Mouse (Mus musculus) E14TG2a.4 (cell line): ENCODE measurements around the gene Hoxb3.

Source experiments
- H3K27me3 ChIP-seq: 2 replicates; pipeline ENCODE4 v1.6.1; 2014; ENCODE audit warnings: low read length, control low read depth; ENCODE audit not compliant: insufficient read depth
- H3K36me3 ChIP-seq: 2 replicates; pipeline ENCODE4 v1.6.1; 2014; ENCODE audit warnings: low read length, control low read depth; ENCODE audit not compliant: insufficient read depth
- H3K4me1 ChIP-seq: replicated peaks from 2 replicates; pipeline ENCODE4 v1.6.1; 2014; ENCODE audit warnings: low read depth, low read length, control low read depth
- H3K4me3 ChIP-seq: replicated peaks from 2 replicates; pipeline ENCODE4 v1.5.1; 2014; ENCODE audit warnings: mild to moderate bottlenecking, low read length
- H3K9me3 ChIP-seq: 2 replicates; pipeline ENCODE4 v1.6.1; 2014; ENCODE audit warnings: low read length, control low read depth
- CTCF ChIP-seq: conservative IDR thresholded peaks from 2 replicates; pipeline ENCODE4 v1.5.1; 2014; ENCODE audit warnings: low read length
- NANOG ChIP-seq: IDR thresholded peaks from 2 replicates; pipeline ENCODE4 v1.6.1; 2014; ENCODE audit warnings: borderline replicate concordance, low read length, mixed read lengths
- POU5F1 ChIP-seq: IDR thresholded peaks from 2 replicates; pipeline ENCODE4 v1.6.1; 2014; ENCODE audit warnings: low read length, borderline replicate concordance

The Hoxb3 gene

DNA sequence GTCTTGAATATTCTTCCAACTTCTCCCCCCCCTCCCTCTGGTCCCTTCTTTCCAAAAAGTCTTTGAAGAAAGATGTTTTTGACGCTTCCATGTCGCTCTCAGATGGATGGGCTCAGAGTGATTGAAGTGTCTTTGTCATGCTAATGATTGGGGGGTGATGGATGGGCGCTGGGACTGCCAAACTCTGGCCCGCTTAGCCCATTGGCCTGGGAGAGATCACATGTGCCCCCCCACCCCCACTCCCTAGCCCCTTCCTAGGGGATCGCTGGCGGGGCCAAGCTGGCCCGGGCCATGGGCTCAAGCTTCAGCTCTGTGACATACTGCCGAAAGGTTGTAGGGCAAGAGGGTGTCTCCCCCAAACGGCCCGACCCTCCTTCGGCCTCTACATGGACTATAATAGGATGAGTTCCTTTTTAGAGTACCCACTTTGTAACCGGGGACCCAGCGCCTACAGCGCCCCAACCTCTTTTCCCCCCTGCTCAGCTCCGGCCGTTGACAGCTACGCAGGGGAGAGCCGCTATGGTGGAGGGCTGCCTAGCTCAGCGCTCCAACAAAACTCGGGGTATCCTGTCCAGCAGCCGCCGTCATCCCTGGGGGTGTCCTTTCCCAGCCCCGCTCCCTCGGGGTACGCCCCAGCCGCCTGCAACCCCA lies 42.4 kb downstream of the Hoxb3 start, which contains the start of gene Hoxb1:
TSS of gene Hoxb1 (plus strand) at position 312 of the 651 bp plus-strand sequence.
- Histone ChIP-seq H3K9me3 (peaks cover 5% of the 10 kb centered on the region), H3K4me1 (peaks cover 41% of the 10 kb centered on the region), H3K27me3 (peaks cover 94% of the 10 kb centered on the region), H3K4me3 (peak within 1 kb of the TSS; percentile 57), H3K36me3 (no peaks in the 10 kb centered on the region)
- TF ChIP-seq NANOG (no peak), CTCF (no peak), POU5F1 (no peak)

DNA sequence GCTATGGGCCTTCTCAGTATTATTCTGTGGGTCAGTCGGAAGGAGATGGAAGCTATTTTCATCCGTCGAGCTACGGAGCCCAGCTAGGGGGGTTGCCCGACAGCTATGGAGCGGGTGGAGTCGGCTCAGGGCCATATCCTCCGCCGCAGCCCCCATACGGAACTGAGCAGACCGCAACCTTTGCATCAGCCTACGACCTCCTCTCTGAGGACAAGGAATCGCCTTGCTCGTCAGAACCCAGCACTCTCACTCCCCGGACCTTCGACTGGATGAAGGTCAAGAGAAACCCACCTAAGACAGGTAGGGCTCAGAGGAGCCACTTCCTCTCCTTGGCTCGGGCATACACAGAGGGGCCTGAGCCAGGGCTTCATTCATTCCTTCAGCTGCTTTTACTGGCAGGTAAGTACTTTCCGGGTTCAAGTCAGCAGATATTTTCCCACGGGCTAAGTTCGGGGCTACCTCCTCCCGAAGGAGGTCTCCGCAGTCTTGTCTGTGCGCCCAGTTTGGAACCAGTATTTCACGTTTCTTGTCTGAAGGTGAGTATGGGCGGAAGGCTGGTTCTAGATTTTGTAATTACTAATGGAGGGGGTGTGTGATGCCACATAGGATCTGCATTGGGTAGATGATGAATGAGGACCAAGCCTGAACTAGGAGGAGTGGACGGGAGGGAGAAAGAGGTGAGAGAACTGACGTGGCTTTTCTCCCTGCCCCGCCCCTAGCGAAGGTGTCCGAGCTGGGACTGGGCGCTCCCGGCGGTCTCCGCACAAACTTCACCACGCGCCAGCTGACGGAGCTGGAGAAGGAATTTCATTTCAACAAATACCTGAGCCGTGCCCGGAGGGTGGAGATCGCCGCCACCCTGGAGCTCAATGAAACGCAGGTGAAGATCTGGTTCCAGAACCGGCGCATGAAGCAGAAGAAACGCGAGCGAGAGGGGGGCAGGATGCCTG lies 43.2 kb downstream of the Hoxb3 start:
- Histone ChIP-seq H3K36me3 (no peaks in the 10 kb centered on the region), H3K4me3 (peak overlapping the region; percentile 57), H3K4me1 (peaks cover 41% of the 10 kb centered on the region), H3K27me3 (peaks cover 97% of the 10 kb centered on the region), H3K9me3 (peaks cover 5% of the 10 kb centered on the region)
- TF ChIP-seq CTCF (no peak), NANOG (no peak), POU5F1 (no peak)

DNA sequence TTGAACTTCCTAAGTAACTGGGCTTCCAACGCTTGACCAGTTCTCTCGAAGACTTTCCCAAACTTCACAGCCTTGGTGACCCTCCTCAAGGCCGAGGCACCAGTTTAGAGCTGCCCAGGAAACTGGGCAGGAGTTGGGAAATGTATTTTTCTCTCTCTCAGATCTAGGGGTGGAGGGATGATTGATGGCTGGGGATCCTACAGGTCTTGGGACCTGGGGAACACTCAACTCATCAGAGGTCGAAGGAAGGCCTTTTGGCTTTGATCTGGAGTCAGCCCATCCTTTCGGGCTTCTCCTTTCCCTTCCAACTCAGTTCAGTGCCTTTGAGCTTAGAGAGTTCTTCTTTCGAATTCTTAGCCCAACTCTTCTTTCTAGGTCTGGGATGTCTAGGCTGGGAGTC lies 44.0 kb downstream of the Hoxb3 start:
- Histone ChIP-seq H3K4me1 (peaks cover 41% of the 10 kb centered on the region), H3K36me3 (no peaks in the 10 kb centered on the region), H3K27me3 (peaks cover 97% of the 10 kb centered on the region), H3K4me3 (peak overlapping the region; percentile 57), H3K9me3 (peaks cover 5% of the 10 kb centered on the region)
- TF ChIP-seq POU5F1 (no peak), CTCF (no peak), NANOG (no peak)

DNA sequence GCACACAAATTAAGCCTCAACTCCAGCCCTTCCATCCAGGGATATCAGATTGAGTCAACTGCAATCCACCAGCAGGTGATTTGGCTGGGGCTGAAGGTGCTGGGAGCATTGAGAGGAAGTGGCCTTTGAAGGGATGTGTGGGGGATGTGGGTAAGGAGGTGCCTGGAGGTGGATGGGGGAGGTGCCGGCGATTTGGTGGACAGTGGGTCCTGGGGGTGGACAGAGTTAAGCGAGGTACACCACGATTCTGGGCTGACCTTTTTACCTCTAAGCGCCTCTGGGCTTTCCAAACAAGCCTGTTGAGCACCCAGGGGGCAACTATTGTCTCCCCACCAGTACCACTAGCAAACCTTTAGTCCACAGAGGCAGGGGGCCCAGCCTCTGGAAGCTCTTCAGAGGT lies 45.6 kb downstream of the Hoxb3 start:
- Histone ChIP-seq H3K36me3 (no peaks in the 10 kb centered on the region), H3K27me3 (peaks cover 98% of the 10 kb centered on the region), H3K4me3 (no peak overlapping the region), H3K4me1 (peaks cover 43% of the 10 kb centered on the region), H3K9me3 (peaks cover 5% of the 10 kb centered on the region)
- TF ChIP-seq POU5F1 (no peak), NANOG (no peak), CTCF (no peak)

DNA sequence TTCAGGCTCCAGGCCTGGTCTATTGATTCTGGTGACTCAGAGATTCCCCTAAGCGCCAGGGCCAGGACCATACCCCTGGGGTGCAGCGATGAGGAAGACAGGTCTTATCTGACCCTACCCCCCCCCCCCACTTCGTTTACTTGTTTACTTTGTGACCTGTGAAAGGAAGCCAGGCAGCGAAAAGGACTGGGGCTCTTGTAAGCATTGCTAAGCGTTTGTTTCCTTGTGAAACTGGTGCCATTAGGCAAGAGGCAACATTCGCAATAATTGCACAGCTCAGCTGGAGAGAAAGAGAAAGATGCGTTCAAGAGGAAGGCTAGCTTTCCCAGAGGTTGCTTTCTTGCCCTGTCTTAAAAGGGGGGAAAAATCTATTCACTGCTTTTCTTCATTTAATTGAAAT lies 46.0 kb downstream of the Hoxb3 start:
- Histone ChIP-seq H3K4me3 (no peak overlapping the region), H3K9me3 (peaks cover 5% of the 10 kb centered on the region), H3K27me3 (peaks cover 98% of the 10 kb centered on the region), H3K36me3 (no peaks in the 10 kb centered on the region), H3K4me1 (peaks cover 43% of the 10 kb centered on the region)
- TF ChIP-seq NANOG (no peak), POU5F1 (no peak), CTCF (no peak)

DNA sequence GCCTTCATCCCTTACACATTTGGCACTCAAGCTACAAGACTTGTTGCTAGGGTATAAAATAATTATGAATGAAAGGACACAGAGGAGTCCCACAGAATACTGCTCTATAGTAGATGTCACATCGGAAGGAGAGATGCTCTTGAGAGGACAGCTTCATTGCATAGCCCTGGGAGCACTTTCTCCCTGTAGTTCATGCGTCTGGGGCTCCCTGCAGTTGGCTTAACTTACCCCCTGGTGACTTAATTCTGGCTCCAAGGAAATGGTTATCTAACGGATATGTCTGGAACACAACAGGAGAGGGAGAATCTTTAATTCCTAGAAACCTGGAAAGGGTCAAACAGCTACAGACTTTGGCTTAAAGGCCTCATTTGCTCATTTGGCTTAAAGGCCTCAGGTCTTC lies 48.6 kb downstream of the Hoxb3 start:
- Histone ChIP-seq H3K27me3 (peaks cover 98% of the 10 kb centered on the region), H3K36me3 (no peaks in the 10 kb centered on the region), H3K4me3 (no peak overlapping the region), H3K9me3 (peaks cover 8% of the 10 kb centered on the region), H3K4me1 (peaks cover 31% of the 10 kb centered on the region)
- no peak for TF ChIP-seq NANOG
- TF ChIP-seq CTCF = no peak
- no peak for TF ChIP-seq POU5F1

DNA sequence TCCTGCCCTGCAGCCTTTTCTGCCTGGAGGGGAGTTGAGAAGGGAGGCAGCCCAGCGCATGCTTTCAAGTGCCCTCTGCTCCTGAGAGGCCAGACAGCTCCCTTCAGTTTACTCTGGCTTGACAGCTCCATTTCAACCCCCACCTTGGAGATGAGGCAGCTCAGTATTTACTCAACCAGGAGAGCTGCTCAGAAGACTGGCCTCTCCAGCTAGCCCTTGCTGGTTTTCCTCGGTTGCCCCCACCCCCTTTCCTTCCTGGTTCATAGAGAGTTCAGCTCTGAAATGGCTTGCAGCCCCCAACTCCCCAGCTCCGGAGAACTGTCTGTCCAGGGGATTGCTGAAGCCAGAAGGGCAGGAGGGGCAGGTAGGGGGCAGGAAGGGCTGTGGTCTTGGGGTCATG lies 49.4 kb downstream of the Hoxb3 start:
- Histone ChIP-seq H3K4me1 (peaks cover 25% of the 10 kb centered on the region), H3K9me3 (peaks cover 3% of the 10 kb centered on the region), H3K4me3 (no peak overlapping the region), H3K36me3 (no peaks in the 10 kb centered on the region), H3K27me3 (peaks cover 97% of the 10 kb centered on the region)
- TF ChIP-seq POU5F1 (no peak), CTCF (no peak), NANOG (no peak)

DNA sequence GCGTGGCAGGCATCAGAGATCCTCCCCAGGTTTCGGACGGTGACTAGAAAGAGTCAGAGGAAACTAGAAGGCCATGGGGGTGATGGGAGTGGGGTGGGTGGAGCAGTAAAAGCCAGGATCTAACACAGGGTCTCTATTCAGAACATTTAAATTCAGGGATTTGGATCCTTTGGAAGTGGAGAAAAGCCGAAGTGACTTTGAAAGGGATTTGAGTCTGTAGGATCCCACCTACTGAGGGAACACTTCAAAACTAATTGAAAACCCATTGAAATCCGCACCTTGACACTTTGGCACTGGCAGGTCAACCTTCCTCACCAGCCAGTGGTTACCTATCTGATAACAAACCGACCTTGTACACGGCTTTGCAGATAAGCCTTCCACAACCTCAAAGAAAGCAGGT lies 51.7 kb downstream of the Hoxb3 start:
- TF ChIP-seq NANOG = peak; percentile 91
- no peak for TF ChIP-seq POU5F1
- Histone ChIP-seq H3K4me3 (0 out of 2 replicates have a peak overlapping the region, but pooled peaks have one; percentile 4), H3K4me1 (peaks cover 25% of the 10 kb centered on the region), H3K9me3 (peaks cover 3% of the 10 kb centered on the region), H3K27me3 (peaks cover 90% of the 10 kb centered on the region), H3K36me3 (no peaks in the 10 kb centered on the region)
